Mouse (Mus musculus) cerebellum, adult 2 months (tissue): ENCODE measurements at regions not wholly inside any gene's neighbourhood (a gene's known extent, or its start where the extent isn't known, plus 50 kb on each side); places are given as distances from the start of the nearest gene placed in this dataset.

Experiments used
- CTCF ChIP-seq: fragments of 200-500 bp; IDR thresholded peaks from 2 replicates; pipeline ENCODE4 v1.5.1; 2011; ENCODE audit warnings: low read depth, mild to moderate bottlenecking, control low read depth, low read length, moderate library complexity, borderline replicate concordance; ENCODE audit not compliant: insufficient read depth
- POLR2A ChIP-seq: fragments of 200-500 bp; IDR thresholded peaks from 2 replicates; pipeline ENCODE4 v1.6.1; 2011; ENCODE audit warnings: low read length, control low read depth, borderline replicate concordance; ENCODE audit not compliant: insufficient read depth

DNA sequence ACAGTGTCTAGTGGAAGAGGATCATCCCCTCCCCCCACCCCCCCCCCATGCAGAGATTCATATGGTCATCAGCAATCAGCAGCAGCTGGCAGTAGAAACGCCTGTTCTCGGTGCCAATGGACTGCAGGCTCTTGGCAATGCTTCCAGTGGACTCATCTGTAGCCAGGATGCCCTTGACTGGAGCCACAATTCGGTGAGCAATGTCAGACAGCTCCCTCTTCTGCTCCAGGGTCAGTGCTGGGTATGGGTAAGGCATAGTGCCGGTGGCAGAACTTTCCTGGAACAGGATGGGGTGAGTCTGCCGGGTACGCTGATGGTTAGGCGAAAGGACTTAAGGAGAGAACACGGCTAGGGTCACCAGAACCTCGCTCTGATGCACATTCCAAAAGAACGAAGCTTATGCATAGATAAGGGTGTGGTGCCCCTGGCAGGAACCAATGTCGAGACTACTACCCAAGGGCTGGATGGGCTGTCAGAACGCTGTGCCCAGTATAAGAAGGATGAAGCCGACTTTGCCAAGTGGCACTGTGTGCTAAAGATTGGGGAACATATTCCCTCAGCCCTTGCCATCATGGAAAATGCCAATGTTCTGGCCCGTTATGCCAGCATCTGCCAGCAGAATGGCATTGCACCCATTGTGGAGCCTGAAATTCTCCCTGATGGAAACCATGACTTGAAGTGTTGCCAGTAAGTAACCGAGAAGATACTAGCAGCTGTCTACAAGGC lies 372.1 kb downstream of the Col12a1 start:
- TF ChIP-seq CTCF, result 0 out of 2 replicates have a peak, but pooled peaks have one; percentile 11
- TF ChIP-seq POLR2A, result no peak
